Mouse (Mus musculus) activated CD4-positive, CD25-positive, alpha-beta regulatory T cell, adult 9 weeks (primary cell): Measurements from ENCODE around the gene Tomm22. TPM values are rescaled to one million over a fixed set of nuclear protein-coding genes. Genes with fewer than 3 reads are reported as not detected.

Experiments used
- polyA plus RNA-seq: library from polyadenylated mRNA; unstranded; fragments of 100-300 nt; shearing (Covaris generic); gene quantifications from one replicate; pipeline ENCODE4 v1.2.1, GENCODE M21; 2017

Gene Tomm22
- 234 TPM for polyA plus RNA-seq

DNA sequence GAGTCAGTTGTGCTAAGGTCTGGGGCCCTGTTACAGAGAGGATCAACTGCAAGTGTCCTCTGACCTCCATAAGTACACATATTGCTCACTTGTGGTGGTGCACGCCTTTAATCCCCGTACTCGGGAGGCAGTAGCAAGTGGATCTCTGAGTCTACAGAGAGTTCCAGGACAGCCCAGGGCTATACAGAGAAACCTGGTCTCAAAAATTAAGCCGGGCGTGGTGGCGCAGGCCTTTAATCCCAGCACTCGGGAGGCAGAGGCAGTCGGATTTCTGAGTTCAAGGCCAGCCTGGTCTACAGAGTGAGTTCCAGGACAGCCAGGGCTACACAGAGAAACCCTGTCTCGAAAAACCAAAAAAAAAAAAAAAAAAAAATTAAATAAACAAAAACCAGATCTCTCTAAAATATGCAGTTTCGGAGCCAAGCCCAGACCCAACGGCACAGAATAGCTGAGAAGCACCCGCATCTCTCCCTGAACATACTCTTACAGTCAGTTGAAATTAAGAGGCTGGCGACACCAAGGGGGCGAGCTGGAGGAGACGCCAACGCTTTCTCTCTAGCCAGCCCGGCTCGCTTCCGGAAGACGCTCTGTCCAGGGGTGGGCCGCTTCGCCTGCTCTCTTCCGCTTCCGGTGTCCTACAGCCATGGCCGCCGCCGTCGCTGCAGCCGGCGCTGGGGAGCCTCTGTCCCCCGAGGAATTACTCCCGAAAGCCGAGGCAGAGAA lies at the start of gene Tomm22:
Gene Tomm22, plus strand, starts transcription at position 613 of the 723 bp plus-strand sequence.

DNA sequence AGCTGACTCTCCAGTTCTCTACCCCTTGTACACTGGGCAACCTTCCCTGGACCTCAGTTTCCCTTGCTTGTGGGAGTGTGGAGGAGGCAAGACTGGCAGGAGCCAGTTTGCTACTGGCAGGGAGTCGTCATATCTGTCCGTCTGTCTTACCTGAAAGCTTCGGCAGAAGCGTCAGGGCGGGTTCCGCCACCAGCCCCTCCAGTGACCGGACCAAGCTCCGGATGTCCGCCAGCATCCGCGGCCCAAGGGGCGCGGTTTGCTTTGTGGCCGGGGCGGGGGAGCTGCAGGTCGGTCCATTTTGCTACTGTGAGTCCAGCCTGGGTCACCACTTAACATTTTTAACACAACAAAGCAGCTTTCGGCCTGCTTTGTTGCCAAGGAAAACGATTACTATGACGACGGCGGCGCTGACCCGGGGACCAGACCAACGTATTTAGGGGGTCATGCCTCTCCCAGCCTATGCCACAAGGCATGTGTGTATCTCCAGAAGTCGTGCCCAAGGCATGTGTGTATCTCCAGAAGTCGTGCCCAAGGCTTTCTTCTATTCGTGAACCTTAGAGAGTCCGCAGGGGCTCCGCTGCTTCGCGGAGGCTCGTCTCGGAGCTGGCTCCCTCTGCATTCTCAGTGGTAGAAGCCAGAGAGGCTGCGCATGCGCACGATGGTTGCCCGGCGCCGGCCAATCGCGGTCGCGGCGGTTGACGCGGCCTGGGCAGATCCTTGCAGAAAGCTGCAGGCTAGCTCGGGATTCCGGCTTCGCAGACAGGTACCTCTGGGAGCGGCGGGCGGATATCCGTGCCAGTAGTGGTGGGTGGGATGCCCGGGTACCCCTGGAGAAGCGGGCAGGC lies 11.9 kb upstream of the Tomm22 start, which contains the start of the genes Fam227a and Cby1:
Gene Fam227a, minus strand, starts transcription at position 426 of the 845 bp plus-strand sequence.
Gene Cby1, plus strand, starts transcription at position 669 of the 845 bp plus-strand sequence.

DNA sequence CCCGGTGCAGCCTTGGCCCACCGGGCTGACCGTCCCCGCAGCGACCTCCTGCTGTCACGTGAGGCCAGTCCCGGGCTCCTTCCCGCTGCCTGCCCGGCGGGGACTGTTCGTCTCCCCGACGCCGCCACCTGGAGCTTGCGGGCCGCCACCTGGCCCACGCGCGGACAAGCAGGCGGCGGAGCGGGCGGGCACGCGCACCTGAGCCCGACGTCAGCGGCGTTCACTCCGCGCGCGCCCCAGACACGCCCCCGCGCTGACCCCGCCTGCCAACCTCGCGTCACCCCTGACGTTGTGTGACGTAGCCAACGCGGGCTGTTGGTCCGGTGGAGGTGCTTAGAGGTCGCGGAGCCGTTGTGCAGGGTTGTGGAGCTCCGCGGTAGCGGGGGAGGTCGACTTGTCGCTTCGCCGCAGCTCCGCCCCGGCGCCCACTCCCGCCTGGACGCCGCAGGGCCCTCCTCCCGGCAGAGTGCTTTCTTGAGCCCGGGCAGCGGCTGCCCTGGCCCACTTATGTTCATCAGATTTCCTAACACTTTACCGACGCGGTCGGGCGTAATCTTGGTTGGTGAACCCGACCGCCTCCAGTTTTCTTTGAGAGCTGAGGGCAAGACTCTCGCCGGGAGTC lies 17.1 kb downstream of the Tomm22 start, which contains the start of gene Josd1:
Gene Josd1, minus strand, starts transcription at position 274 of the 622 bp plus-strand sequence.

GRCm38 (mm10) chr15:79690426-79691022 lies 19.9 kb downstream of the Tomm22 start, which contains the start of gene Gtpbp1:
TSS of gene Gtpbp1 (plus strand) at chr15:79690845.

Other genes starting within 250 kb of the Tomm22 start
- gene Csnk1e, start 215.3 kb upstream of the Tomm22 start, polyA plus RNA-seq = 7.7 TPM
- not detected for gene Kcnj4, start 165.6 kb upstream of the Tomm22 start, polyA plus RNA-seq
- 0.20 TPM for gene Kdelr3, start 154.4 kb upstream of the Tomm22 start, polyA plus RNA-seq
- gene Ddx17, start 124.1 kb upstream of the Tomm22 start, polyA plus RNA-seq = 28.7 TPM
- gene Dmc1, start 65.8 kb upstream of the Tomm22 start, polyA plus RNA-seq = not detected
- 0.44 TPM for gene Fam227a, start 11.9 kb upstream of the Tomm22 start, polyA plus RNA-seq
- gene Cby1, start 11.7 kb upstream of the Tomm22 start, polyA plus RNA-seq = 17.2 TPM
- gene Josd1, start 17.1 kb downstream of the Tomm22 start, polyA plus RNA-seq = 2.6 TPM
- gene Gtpbp1, start 20.0 kb downstream of the Tomm22 start, polyA plus RNA-seq = 60.9 TPM
- 15.1 TPM for gene Sun2, start 71.7 kb downstream of the Tomm22 start, polyA plus RNA-seq
- 12.3 TPM for gene Dnal4, start 107.0 kb downstream of the Tomm22 start, polyA plus RNA-seq
- not detected for gene Nptxr, start 133.9 kb downstream of the Tomm22 start, polyA plus RNA-seq
- gene Npcd, start 163.4 kb downstream of the Tomm22 start, polyA plus RNA-seq = not detected
- gene Cbx6, start 163.8 kb downstream of the Tomm22 start, polyA plus RNA-seq = 59.4 TPM
- gene Apobec3, start 220.8 kb downstream of the Tomm22 start, polyA plus RNA-seq = 520 TPM